Mouse (Mus musculus): ENCODE measurements around the gene Gm26938. TPM values are rescaled to one million over a fixed set of nuclear protein-coding genes. Genes with fewer than 3 reads are reported as not detected.
A peak's percentile ranks its signal among the peaks of the same experiment; 100 is the strongest.

Gm26938 gene
- polyA plus RNA-seq, 1 experiment = not detected

DNA sequence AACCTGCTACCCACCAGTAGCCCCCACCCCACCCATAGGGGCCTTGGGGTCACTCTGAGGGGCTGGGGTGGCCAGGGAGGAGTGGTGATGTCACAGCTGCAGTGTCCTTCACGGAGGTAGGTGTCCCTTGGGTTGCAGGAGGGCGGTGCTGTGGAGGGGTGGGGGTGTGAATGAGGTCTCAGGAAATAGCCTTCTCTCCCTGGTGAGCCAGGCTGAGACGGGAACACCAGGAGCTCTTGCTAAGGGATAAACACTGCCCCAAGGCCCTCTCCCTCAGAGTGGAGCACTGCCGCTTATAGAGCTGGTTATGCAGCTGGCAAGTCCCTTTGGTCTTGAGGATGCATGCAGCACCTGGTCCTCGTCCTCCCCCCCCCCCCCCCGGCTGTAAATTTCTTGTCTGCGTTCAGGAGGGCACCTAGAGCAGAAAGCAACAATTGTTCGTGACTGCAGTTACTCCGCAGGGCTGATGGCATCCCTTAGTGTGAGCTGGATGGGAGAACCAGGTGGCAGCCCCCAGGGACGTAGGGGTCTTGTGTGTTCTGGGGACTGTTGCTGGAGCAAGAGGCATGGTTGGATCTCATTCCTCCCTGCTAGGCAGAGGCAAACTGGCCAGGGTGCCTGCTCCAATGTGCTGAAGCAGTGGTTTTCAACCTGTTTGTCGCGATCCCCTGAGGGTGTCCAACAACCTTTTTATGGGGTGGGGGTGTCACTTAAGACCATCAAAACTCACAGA is 27.9 kb downstream of the Gm26938 start:
- no peaks in the 10 kb centered on the region for H3K27me3 ChIP-seq (ENCODE audit: control insufficient read depth)
- H3K4me1 ChIP-seq (ENCODE audit: control insufficient read depth) = peaks cover 95% of the 10 kb centered on the region
- peaks cover 100% of the 10 kb centered on the region for H3K36me3 ChIP-seq (ENCODE audit: control insufficient read depth)
- no peak for TF ChIP-seq GATA1 (IDR thresholded peaks at IDR 0.05; ENCODE audit: low read length)
- no peak overlapping the region for H3K4me3 ChIP-seq (replicated peaks)
- no peaks in the 10 kb centered on the region for H3K9me3 ChIP-seq (ENCODE audit: control insufficient read depth, low read length)

GRCm38 (mm10) chr5:139797473-139798167 is 28.6 kb downstream of the Gm26938 start:
- Histone ChIP-seq H3K9me3 (ENCODE audit: control insufficient read depth, low read length) (no peaks in the 10 kb centered on the region), H3K27me3 (ENCODE audit: control insufficient read depth) (no peaks in the 10 kb centered on the region), H3K4me1 (ENCODE audit: control insufficient read depth) (peaks cover 95% of the 10 kb centered on the region), H3K36me3 (ENCODE audit: control insufficient read depth) (peaks cover 100% of the 10 kb centered on the region), H3K4me3 (replicated peaks) (peak overlapping the region; percentile 7)
- TF ChIP-seq GATA1 (IDR thresholded peaks at IDR 0.05; ENCODE audit: low read length) = peak; percentile 33; the same call in 1 of the 2 replicates
- no peak for TF ChIP-seq TAL1 (IDR thresholded peaks at IDR 0.05; ENCODE audit: low read length)

DNA sequence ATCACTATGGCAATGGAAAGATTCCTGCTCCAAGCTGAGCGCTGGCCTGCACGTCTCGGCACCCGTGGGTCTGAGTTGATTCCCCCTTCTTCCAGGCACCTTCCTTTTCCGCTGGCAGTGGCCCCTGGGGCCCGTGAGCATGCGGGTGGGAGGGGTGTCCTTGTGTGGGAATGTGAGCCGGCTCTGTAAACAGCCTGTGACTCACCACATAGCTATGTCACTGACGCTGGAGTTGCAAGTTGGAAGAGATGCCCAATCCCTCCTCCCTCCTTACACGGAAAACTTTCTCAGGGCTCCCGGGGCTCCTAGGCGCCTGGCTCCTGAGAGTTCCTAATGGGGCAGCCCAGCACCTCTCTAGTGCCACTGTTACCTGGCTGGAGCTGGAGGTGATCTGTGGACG is 29.3 kb downstream of the Gm26938 start:
- Histone ChIP-seq H3K4me1 (ENCODE audit: control insufficient read depth) (peaks cover 94% of the 10 kb centered on the region), H3K27me3 (ENCODE audit: control insufficient read depth) (no peaks in the 10 kb centered on the region), H3K9me3 (ENCODE audit: control insufficient read depth, low read length) (no peaks in the 10 kb centered on the region), H3K36me3 (ENCODE audit: control insufficient read depth) (peaks cover 100% of the 10 kb centered on the region), H3K4me3 (replicated peaks) (peak overlapping the region; percentile 15)
- no peak for TF ChIP-seq TAL1 (IDR thresholded peaks at IDR 0.05; ENCODE audit: low read length)
- TF ChIP-seq GATA1 (IDR thresholded peaks at IDR 0.05; ENCODE audit: low read length) = no peak

GRCm38 (mm10) chr5:139796001-139796620 is 30.1 kb downstream of the Gm26938 start:
- H3K27me3 ChIP-seq (ENCODE audit: control insufficient read depth) = no peaks in the 10 kb centered on the region
- no peaks in the 10 kb centered on the region for H3K9me3 ChIP-seq (ENCODE audit: control insufficient read depth, low read length)
- TF ChIP-seq TAL1 (IDR thresholded peaks at IDR 0.05; ENCODE audit: low read length) (no peak), GATA1 (IDR thresholded peaks at IDR 0.05; ENCODE audit: low read length) (no peak)
- peaks cover 92% of the 10 kb centered on the region for H3K36me3 ChIP-seq (ENCODE audit: control insufficient read depth)
- H3K4me3 ChIP-seq (replicated peaks) = peak overlapping the region; percentile 88
- H3K4me1 ChIP-seq (ENCODE audit: control insufficient read depth) = peaks cover 89% of the 10 kb centered on the region

DNA sequence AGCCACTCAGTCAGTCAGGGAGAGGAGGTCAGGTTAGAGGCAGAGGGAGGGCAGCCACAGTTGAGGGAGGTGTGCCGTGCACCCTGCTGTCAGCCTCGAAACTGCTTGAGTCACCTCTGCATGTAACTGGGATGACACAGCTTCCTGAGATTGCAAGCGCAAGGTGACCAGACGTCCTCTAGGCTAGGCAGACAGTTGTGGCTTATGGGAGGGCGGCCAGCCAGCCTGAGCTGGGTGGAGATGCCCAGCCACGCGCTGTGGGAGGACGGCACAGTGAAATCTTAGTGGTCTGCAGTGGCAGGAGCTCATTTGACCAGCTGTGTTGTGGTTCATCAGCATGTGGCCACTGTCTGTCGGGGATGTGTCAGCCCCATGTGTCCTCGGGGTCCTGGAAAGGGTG is 31.3 kb downstream of the Gm26938 start:
- H3K27me3 ChIP-seq (ENCODE audit: control insufficient read depth) = no peaks in the 10 kb centered on the region
- H3K36me3 ChIP-seq (ENCODE audit: control insufficient read depth) = peaks cover 80% of the 10 kb centered on the region
- no peak for TF ChIP-seq TAL1 (IDR thresholded peaks at IDR 0.05; ENCODE audit: low read length)
- TF ChIP-seq GATA1 (IDR thresholded peaks at IDR 0.05; ENCODE audit: low read length) = no peak
- H3K9me3 ChIP-seq (ENCODE audit: control insufficient read depth, low read length) = no peaks in the 10 kb centered on the region
- peaks cover 88% of the 10 kb centered on the region for H3K4me1 ChIP-seq (ENCODE audit: control insufficient read depth)
- peak overlapping the region; percentile 88 for H3K4me3 ChIP-seq (replicated peaks)

DNA sequence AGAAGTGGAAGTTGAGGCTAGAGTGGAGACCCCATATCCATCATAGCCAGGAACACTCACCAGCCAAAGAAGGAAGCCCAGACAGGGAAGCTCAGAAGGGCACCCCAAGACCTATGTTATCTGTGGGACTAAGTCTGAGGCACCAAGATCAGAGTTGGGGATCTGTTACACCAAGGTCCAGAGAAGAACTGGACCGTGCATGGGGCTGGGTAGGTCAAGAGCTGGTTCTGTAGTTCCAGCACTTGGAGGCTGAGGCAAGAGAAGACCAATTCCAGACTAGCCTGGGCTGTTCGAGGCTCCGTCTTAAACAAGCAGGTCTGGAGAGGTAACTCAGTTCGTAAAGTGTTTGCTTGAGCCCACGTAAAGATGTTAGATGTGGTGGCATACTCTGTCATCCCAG is 32.1 kb downstream of the Gm26938 start:
- no peak for TF ChIP-seq GATA1 (IDR thresholded peaks at IDR 0.05; ENCODE audit: low read length)
- TF ChIP-seq TAL1 (IDR thresholded peaks at IDR 0.05; ENCODE audit: low read length) = no peak
- H3K27me3 ChIP-seq (ENCODE audit: control insufficient read depth) = no peaks in the 10 kb centered on the region
- peak overlapping the region; percentile 88 for H3K4me3 ChIP-seq (replicated peaks)
- peaks cover 89% of the 10 kb centered on the region for H3K4me1 ChIP-seq (ENCODE audit: control insufficient read depth)
- H3K36me3 ChIP-seq (ENCODE audit: control insufficient read depth) = peaks cover 72% of the 10 kb centered on the region
- H3K9me3 ChIP-seq (ENCODE audit: control insufficient read depth, low read length) = no peaks in the 10 kb centered on the region

DNA sequence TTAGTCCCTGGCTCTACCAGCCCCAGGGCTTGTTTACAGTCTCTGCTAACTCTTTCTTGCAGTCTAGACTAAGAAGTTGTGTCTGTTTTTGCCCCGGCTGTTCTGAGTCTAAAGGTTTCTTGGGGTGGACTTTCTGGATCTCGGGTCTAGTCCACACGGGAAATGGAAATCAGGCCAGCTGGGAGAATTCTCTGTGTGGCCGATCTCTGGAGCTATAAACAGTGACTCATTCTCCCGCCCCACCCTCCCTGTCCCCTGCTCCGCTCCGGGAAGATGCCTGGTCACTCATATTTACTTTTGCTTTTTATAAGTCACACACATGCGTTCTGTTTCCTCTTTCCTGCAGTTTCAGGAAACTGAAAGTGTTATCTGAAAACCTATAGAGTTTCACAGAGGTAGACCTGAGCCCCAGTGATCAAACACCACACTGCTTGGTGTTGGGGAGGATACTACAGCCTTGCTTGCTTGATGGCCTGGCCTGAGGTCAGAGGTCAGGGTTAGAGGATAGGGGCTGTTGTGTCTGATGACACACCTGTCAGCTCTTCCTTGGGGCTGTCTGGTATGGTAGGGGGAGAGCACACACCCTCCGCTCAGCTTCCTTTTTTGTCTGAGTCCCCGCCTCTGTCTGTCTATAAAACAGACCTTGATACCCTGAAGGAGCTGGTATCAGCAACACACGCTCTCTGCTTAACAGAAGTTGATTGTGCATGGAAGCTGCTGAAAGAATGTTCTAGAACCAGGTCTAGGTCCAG is 32.7 kb downstream of the Gm26938 start:
- Histone ChIP-seq H3K4me3 (replicated peaks) (peak overlapping the region; percentile 88), H3K36me3 (ENCODE audit: control insufficient read depth) (peaks cover 66% of the 10 kb centered on the region), H3K4me1 (ENCODE audit: control insufficient read depth) (peaks cover 84% of the 10 kb centered on the region), H3K27me3 (ENCODE audit: control insufficient read depth) (no peaks in the 10 kb centered on the region), H3K9me3 (ENCODE audit: control insufficient read depth, low read length) (no peaks in the 10 kb centered on the region)
- TF ChIP-seq GATA1 (IDR thresholded peaks at IDR 0.05; ENCODE audit: low read length) (no peak), TAL1 (IDR thresholded peaks at IDR 0.05; ENCODE audit: low read length) (no peak)

GRCm38 (mm10) chr5:139792966-139793337 is 33.3 kb downstream of the Gm26938 start:
- peak overlapping the region; percentile 88 for H3K4me3 ChIP-seq (replicated peaks)
- H3K27me3 ChIP-seq (ENCODE audit: control insufficient read depth) = no peaks in the 10 kb centered on the region
- H3K36me3 ChIP-seq (ENCODE audit: control insufficient read depth) = peaks cover 60% of the 10 kb centered on the region
- peaks cover 80% of the 10 kb centered on the region for H3K4me1 ChIP-seq (ENCODE audit: control insufficient read depth)
- no peaks in the 10 kb centered on the region for H3K9me3 ChIP-seq (ENCODE audit: control insufficient read depth, low read length)
- TF ChIP-seq TAL1 (IDR thresholded peaks at IDR 0.05; ENCODE audit: low read length) (no peak), GATA1 (IDR thresholded peaks at IDR 0.05; ENCODE audit: low read length) (no peak)

Measured in erythroblast, embryonic 14.5 days (primary cell).